Mouse (Mus musculus) MEL (cell line): Measurements from ENCODE around the gene Vps29.

Experiments
- CTCF ChIP-seq, 3 experiments: IDR thresholded peaks in 2 of 3; conservative IDR thresholded peaks in 1 of 3; 2 replicates each; pipeline ENCODE4 v1.5.1; 2011 to 2012; ENCODE audit warnings: low read length in 3 of 3, low read depth in 2 of 3, mild to moderate bottlenecking in 2 of 3, improper control_type of control experiment in 1 of 3, inconsistent platforms in 1 of 3, mixed read lengths in 1 of 3, moderate library complexity in 1 of 3; ENCODE audit not compliant: control insufficient read depth in 1 of 3, insufficient read depth in 1 of 3, poor library complexity in 1 of 3, severe bottlenecking in 1 of 3
- EP300 ChIP-seq, 2 experiments: IDR thresholded peaks; 2 replicates each; pipeline ENCODE4 v1.6.1; 2011; ENCODE audit warnings: improper control_type of control experiment in 2 of 2, low read length in 2 of 2, low read depth in 1 of 2, mild to moderate bottlenecking in 1 of 2
- GATA1 ChIP-seq: IDR thresholded peaks from 2 replicates; pipeline ENCODE4 v1.6.1; 2011; ENCODE audit warnings: low read depth, low read length, improper control_type of control experiment
- KAT2A ChIP-seq: conservative IDR thresholded peaks from 2 replicates; pipeline ENCODE4 v1.6.1; 2012; ENCODE audit warnings: low read depth, low read length, improper control_type of control experiment, inconsistent platforms
- MAFK ChIP-seq: IDR thresholded peaks from 2 replicates; pipeline ENCODE4 v1.6.1; 2011; ENCODE audit warnings: low read depth, mild to moderate bottlenecking, low read length, improper control_type of control experiment, borderline replicate concordance
- NRF1 ChIP-seq: IDR thresholded peaks from 2 replicates; pipeline ENCODE4 v1.6.1; 2014; ENCODE audit warnings: low read depth, mild to moderate bottlenecking, inconsistent platforms, low read length, improper control_type of control experiment, moderate library complexity; ENCODE audit not compliant: poor library complexity, insufficient read depth, severe bottlenecking
- POLR2A ChIP-seq, 2 experiments: IDR thresholded peaks; 2 replicates each; pipeline ENCODE4 v1.6.1; 2011 to 2012; ENCODE audit warnings: low read length in 2 of 2, mild to moderate bottlenecking in 2 of 2, control low read depth in 1 of 2, improper control_type of control experiment in 1 of 2, low read depth in 1 of 2, moderate library complexity in 1 of 2; ENCODE audit not compliant: control insufficient read depth in 1 of 2, insufficient read depth in 1 of 2, poor library complexity in 1 of 2
- POLR2AphosphoS2 ChIP-seq: IDR thresholded peaks from 2 replicates; pipeline ENCODE4 v1.6.1; 2011; ENCODE audit warnings: low read length, improper control_type of control experiment
- RAD21 ChIP-seq: IDR thresholded peaks from 2 replicates; pipeline ENCODE4 v1.6.1; 2011; ENCODE audit warnings: mild to moderate bottlenecking, low read depth, low read length, improper control_type of control experiment
- SIN3A ChIP-seq: IDR thresholded peaks from 2 replicates; pipeline ENCODE4 v1.6.1; 2012; ENCODE audit warnings: low read length, improper control_type of control experiment, inconsistent platforms
- TAL1 ChIP-seq: IDR thresholded peaks from 2 replicates; pipeline ENCODE4 v1.6.1; 2012; ENCODE audit warnings: mild to moderate bottlenecking, inconsistent platforms, low read length, moderate library complexity, mixed read lengths
- USF1 ChIP-seq: IDR thresholded peaks from 2 replicates; pipeline ENCODE4 v1.6.1; 2014; ENCODE audit warnings: low read depth, mild to moderate bottlenecking, inconsistent platforms, low read length, improper control_type of control experiment, moderate library complexity
- ZC3H11A ChIP-seq: IDR thresholded peaks from 2 replicates; pipeline ENCODE4 v1.6.1; 2012; ENCODE audit warnings: low read depth, mild to moderate bottlenecking, inconsistent platforms, low read length, improper control_type of control experiment
- ZMIZ1 ChIP-seq: IDR thresholded peaks from 2 replicates; pipeline ENCODE4 v1.6.1; 2012; ENCODE audit warnings: low read depth, mild to moderate bottlenecking, inconsistent platforms, low read length, improper control_type of control experiment, moderate library complexity

DNA sequence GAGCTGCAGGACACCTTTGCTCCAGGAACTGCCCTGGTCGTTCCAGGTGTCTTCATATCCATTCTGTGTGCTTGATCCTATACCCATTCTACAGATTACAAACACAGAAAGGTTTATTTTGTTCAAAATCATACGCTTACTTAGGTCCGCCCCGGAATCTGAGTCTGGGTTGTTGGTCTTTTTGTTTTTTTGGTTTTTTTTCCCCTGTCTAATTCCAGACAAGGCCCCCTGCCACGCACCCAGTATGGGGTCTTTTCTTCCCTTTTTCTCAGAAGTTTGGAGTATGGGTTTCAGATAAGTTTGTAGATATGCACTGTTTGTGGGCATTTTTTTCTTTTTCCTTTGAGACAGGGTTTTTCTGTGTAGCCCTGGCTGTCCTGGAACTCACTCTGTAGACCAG, 18.7 kb downstream of the Vps29 start:
- TF ChIP-seq EP300 (IDR thresholded peaks at IDR 0.05; ENCODE audit: low read depth in 1 of 2, low read length in 2 of 2) = no peak
- no peak for TF ChIP-seq CTCF (IDR thresholded peaks at IDR 0.05 in 2 of 3, conservative IDR thresholded peaks at IDR 0.05 in 1 of 3; ENCODE audit: control insufficient read depth in 1 of 3, insufficient read depth in 1 of 3, low read depth in 2 of 3, low read length in 3 of 3, poor library complexity in 1 of 3, severe bottlenecking in 1 of 3)
- no peak for TF ChIP-seq TAL1
- no peak for TF ChIP-seq RAD21
- no peak for TF ChIP-seq SIN3A
- no peak for TF ChIP-seq ZC3H11A
- TF ChIP-seq USF1 = no peak
- no peak; a peak in 1 of 4 replicates for TF ChIP-seq POLR2A (IDR thresholded peaks at IDR 0.05; ENCODE audit: control insufficient read depth in 1 of 2, insufficient read depth in 1 of 2, low read depth in 1 of 2, low read length in 2 of 2, poor library complexity in 1 of 2)
- no peak for TF ChIP-seq POLR2AphosphoS2
- no peak for TF ChIP-seq ZMIZ1
- TF ChIP-seq GATA1 = no peak
- TF ChIP-seq KAT2A = no peak
- TF ChIP-seq MAFK = no peak
- TF ChIP-seq NRF1 = no peak
